Mouse (Mus musculus) stomach, embryonic 16.5 days (tissue): Measurements from ENCODE around the gene Col4a2. TPM values are rescaled to one million over a fixed set of nuclear protein-coding genes. Genes with fewer than 3 reads are reported as not detected.
A peak's percentile ranks its signal among the peaks of the same experiment; 100 is the strongest.

Experiments used
- ATAC-seq: fragments of 200-750 bp; cut with Nextera tagmentation; 2 replicates; pipeline ENCODE4 v1.8.0; 2017; ENCODE audit warnings: moderate number of reproducible peaks, moderate TSS enrichment; ENCODE audit not compliant: insufficient read depth, low FRiP score
- H3K27ac ChIP-seq: fragments of 300-500 bp; sonication (generic); 2 replicates; pipeline ENCODE4 v1.5.1; 2014; ENCODE audit warnings: low read length
- H3K27me3 ChIP-seq: fragments of 300-500 bp; sonication (generic); 2 replicates; pipeline ENCODE4 v1.6.1; 2014; ENCODE audit warnings: low read length, control low read depth, mixed read lengths; ENCODE audit not compliant: control insufficient read depth, insufficient read depth
- H3K36me3 ChIP-seq: fragments of 300-500 bp; sonication (generic); 2 replicates; pipeline ENCODE4 v1.6.1; 2014; ENCODE audit warnings: low read length; ENCODE audit not compliant: control insufficient read depth, insufficient read depth
- H3K4me1 ChIP-seq: fragments of 300-500 bp; sonication (generic); 2 replicates; pipeline ENCODE4 v1.6.1; 2014; ENCODE audit warnings: low read length, control low read depth, mixed read lengths; ENCODE audit not compliant: control insufficient read depth, insufficient read depth
- H3K4me2 ChIP-seq: fragments of 300-500 bp; sonication (generic); 2 replicates; pipeline ENCODE4 v1.6.1; 2014; ENCODE audit warnings: low read depth, low read length, mixed read lengths
- H3K4me3 ChIP-seq: fragments of 300-500 bp; sonication (generic); replicated peaks from 2 replicates; pipeline ENCODE4 v1.5.1; 2014; ENCODE audit warnings: mild to moderate bottlenecking, low read length
- H3K9ac ChIP-seq: fragments of 300-500 bp; sonication (generic); 2 replicates; pipeline ENCODE4 v1.6.1; 2014; ENCODE audit warnings: low read length
- H3K9me3 ChIP-seq: fragments of 300-500 bp; sonication (generic); replicated peaks from 2 replicates; pipeline ENCODE4 v1.6.1; 2016; ENCODE audit warnings: low read length, control low read depth; ENCODE audit not compliant: control insufficient read depth
- WGBS: fragments of 180-500 bp; shearing (Covaris S2); extraction: QIAGEN DNeasy Blood & Tissue Kit; methylation state at CpG from one replicate; pipeline ENCODE4 v1.1.7; 2014; 5-methylcytosine and 5-hydroxymethylcytosine counted together
- polyA plus RNA-seq: library from polyadenylated mRNA; unstranded; fragments of >200 nt; fragmentation: Nextera tagmentation; extraction: Ambion mirVana; gene quantifications from 2 replicates; pipeline ENCODE4 v1.2.1, GENCODE M21; 2015

The Col4a2 gene
- polyA plus RNA-seq, 1 experiment from 2014 or later = 65.2 TPM

GRCm38 (mm10) chr8:11377391-11378210 lies 65.0 kb downstream of the Col4a2 start:
- Histone ChIP-seq H3K4me1 (peaks cover 37% of the 10 kb centered on the region), H3K9ac (no peak overlapping the region), H3K4me2 (no peak overlapping the region), H3K36me3 (no peaks in the 10 kb centered on the region), H3K27me3 (no peaks in the 10 kb centered on the region), H3K9me3 (no peaks in the 10 kb centered on the region), H3K27ac (peak overlapping the region; percentile 31; the same call in 1 of the 2 replicates), H3K4me3 (no peak overlapping the region)
- whole genome bisulfite sequencing = 73% methylated on average over 16 of the region's 16 CpGs
- no peak for ATAC-seq

DNA sequence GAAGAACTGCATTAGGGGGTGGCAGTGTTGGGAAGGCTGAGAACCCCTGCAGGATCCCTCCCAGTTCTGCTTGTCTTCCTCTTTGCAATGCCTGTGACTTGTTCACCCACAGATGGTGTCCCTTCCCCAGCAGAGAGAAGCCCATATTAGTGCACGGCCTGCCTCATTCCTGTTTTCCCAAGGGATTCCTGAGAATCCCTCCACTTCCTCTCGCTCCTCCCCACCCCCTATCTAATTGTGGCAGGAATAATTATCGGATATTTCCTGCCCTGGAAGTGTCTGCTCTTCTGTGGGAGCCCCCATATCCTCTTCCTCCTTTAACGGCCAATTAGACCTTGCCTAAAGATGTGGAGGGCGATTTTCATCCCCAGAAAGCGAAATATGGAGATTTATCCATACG lies 67.0 kb downstream of the Col4a2 start:
- Histone ChIP-seq H3K4me1 (peaks cover 40% of the 10 kb centered on the region), H3K27ac (0 out of 2 replicates have a peak overlapping the region, but pooled peaks have one; percentile 13)

GRCm38 (mm10) chr8:11381544-11381943 lies 68.9 kb downstream of the Col4a2 start:
- Histone ChIP-seq H3K36me3 (no peaks in the 10 kb centered on the region), H3K9ac (0 out of 2 replicates have a peak overlapping the region, but pooled peaks have one; percentile 15), H3K4me3 (no peak overlapping the region), H3K27ac (peak overlapping the region; percentile 72), H3K4me2 (no peak overlapping the region), H3K27me3 (no peaks in the 10 kb centered on the region), H3K4me1 (peaks cover 35% of the 10 kb centered on the region), H3K9me3 (no peaks in the 10 kb centered on the region)
- ATAC-seq = no peak
- 91% methylated on average over 7 of the region's 7 CpGs for WGBS

More for the DNA sequence above, 67.0 kb downstream of the Col4a2 start:
- Histone ChIP-seq H3K4me3 (no peak overlapping the region), H3K36me3 (no peaks in the 10 kb centered on the region), H3K4me2 (no peak overlapping the region), H3K9me3 (no peaks in the 10 kb centered on the region), H3K27me3 (no peaks in the 10 kb centered on the region), H3K9ac (no peak overlapping the region)
- ATAC-seq = no peak
- WGBS = 66% methylated on average over 7 of the region's 7 CpGs

DNA sequence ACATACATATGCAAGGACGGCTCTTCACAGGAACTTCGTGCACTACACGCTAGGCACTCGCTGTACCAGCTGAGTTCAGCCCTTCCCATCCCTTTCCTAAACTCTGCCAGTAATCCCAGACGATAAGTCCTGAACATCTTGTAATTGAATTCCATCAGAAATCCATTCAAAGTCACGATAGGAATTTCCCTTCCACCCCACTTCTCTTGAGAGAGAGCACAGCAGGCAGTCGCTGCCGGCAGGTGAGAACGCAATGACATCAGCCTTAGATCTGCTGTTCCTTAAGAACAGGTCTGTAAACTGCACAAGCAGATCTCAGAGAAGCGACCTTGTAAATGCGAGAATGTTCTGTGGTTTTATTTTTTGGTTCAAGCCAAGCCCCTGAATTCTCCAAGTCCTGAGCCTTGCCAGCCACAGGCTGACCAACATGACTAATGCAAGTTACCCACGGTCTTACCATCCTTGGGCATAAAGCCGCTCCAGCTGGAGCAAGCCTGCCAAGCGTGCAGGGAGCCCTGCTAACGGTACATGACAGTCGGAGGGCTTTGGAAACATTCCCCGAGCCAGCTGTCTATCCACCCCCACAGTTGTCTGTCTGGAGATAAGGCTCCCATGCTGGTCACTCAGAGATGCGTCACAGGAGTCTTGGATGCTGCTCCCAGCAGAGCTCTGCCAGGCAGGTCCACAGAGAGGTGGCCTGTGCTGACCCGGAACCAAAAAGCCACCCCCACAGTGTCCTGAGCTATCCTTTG lies 69.6 kb downstream of the Col4a2 start:
- peaks cover 31% of the 10 kb centered on the region for H3K4me1 ChIP-seq
- 51% methylated on average over 19 of the region's 19 CpGs for WGBS

DNA sequence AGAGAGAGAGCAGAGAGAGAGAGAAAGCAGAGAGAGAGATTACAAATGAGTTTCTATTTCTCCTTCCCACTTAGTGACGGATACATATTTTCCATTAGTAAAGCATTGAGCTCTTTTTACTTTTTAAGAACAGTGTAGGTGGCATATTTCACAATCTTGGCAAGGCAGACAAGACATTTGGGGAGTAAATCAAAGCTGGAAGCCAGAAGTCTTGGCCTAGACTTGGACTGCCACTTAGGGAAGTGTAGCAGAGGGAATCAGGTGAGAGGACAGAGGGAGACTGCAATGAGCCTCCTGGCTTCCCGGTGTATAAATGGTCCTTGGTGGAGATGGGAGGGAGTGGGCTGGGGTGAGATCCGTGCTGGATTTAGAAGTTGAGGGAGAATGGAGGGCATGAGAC lies 70.3 kb downstream of the Col4a2 start:
- Histone ChIP-seq H3K27me3 (no peaks in the 10 kb centered on the region), H3K9me3 (no peaks in the 10 kb centered on the region), H3K4me2 (no peak overlapping the region), H3K9ac (no peak overlapping the region), H3K27ac (peak overlapping the region; percentile 72), H3K36me3 (no peaks in the 10 kb centered on the region), H3K4me1 (peaks cover 28% of the 10 kb centered on the region), H3K4me3 (no peak overlapping the region)
- WGBS = 46% methylated on average over 3 of the region's 3 CpGs
- ATAC-seq = no peak

More for the DNA sequence above, 69.6 kb downstream of the Col4a2 start:
- Histone ChIP-seq H3K36me3 (no peaks in the 10 kb centered on the region), H3K9ac (0 out of 2 replicates have a peak overlapping the region, but pooled peaks have one; percentile 15), H3K9me3 (no peaks in the 10 kb centered on the region), H3K27me3 (no peaks in the 10 kb centered on the region), H3K4me3 (no peak overlapping the region), H3K27ac (peak overlapping the region; percentile 72), H3K4me2 (no peak overlapping the region)
- ATAC-seq = peak; percentile 46; the same call in 1 of the 2 replicates

- no peak overlapping the region for H3K4me3 ChIP-seq
- peak overlapping the region; percentile 72 for H3K27ac ChIP-seq
- no peaks in the 10 kb centered on the region for H3K27me3 ChIP-seq
- H3K9ac ChIP-seq = no peak overlapping the region
- H3K4me1 ChIP-seq = peaks cover 28% of the 10 kb centered on the region
- no peak overlapping the region for H3K4me2 ChIP-seq
- no peaks in the 10 kb centered on the region for H3K36me3 ChIP-seq
- 61% methylated on average over 3 of the region's 3 CpGs for WGBS
- no peaks in the 10 kb centered on the region for H3K9me3 ChIP-seq
- ATAC-seq = no peak
These were observed 70.8 kb downstream of the Col4a2 start for GRCm38 (mm10) chr8:11383379-11383778.

DNA sequence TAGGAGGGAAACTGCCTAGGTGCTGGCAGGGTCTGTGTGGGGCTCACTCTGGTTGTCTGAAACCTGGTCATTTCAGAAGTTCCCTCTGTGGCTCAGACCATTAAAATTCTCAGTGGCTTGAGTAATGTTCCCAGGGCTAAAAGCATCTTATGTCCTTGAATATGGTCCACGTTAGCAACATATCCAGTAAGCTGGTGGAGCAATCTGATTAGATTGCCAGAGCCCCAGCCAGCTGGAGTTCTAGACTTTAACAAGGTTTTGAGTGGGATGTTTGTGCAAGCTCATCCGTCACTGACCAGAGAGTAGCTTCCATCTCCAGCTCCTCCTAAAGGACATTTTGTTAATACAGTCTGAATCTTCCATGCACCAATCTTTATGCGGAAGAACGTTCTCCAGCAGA lies 72.2 kb downstream of the Col4a2 start:
- no peak overlapping the region for H3K9ac ChIP-seq
- H3K9me3 ChIP-seq = no peaks in the 10 kb centered on the region
- H3K27me3 ChIP-seq = no peaks in the 10 kb centered on the region
- H3K36me3 ChIP-seq = no peaks in the 10 kb centered on the region
- H3K27ac ChIP-seq = peak overlapping the region; percentile 68
- peaks cover 25% of the 10 kb centered on the region for H3K4me1 ChIP-seq
- ATAC-seq = no peak
- WGBS = 56% methylated on average over 4 of the region's 4 CpGs
- no peak overlapping the region for H3K4me2 ChIP-seq
- no peak overlapping the region for H3K4me3 ChIP-seq

DNA sequence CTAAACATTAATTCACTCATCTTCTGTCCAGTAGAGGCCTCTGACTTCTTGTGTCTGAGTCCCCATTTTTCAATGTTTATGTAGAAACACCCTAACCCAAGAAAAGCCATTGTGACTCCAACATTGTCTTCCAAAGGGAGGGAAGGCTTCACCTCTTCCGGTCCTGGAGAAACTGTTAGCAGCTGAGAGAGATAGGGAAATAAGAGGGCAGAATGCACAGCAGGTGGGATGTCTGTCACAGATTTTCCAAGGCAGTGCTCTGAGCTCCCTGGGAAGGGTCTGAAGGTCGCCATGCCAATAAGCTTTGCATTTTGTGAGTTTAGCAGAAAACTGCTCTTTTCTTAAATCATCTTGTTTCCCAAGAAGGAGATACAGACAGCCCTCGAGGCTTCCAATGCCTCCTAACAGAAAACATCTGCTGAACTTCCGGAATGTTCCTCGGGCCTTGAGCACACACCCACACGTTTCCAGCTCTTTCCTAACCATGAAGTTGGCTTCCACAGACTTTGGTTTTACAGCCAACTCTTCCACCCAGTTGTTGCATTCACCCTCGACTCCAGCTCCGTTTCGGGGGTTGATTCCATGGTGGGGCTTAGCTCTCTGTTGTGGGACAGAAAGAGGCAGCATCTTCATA lies 72.8 kb downstream of the Col4a2 start:
- 58% methylated on average over 9 of the region's 9 CpGs for WGBS
- ATAC-seq = no peak
- Histone ChIP-seq H3K4me1 (peaks cover 25% of the 10 kb centered on the region), H3K9me3 (no peaks in the 10 kb centered on the region), H3K36me3 (no peaks in the 10 kb centered on the region), H3K9ac (no peak overlapping the region), H3K27ac (peak overlapping the region; percentile 68), H3K27me3 (no peaks in the 10 kb centered on the region), H3K4me3 (no peak overlapping the region), H3K4me2 (no peak overlapping the region)
